Mouse (Mus musculus) layer of hippocampus, postnatal 36 days (tissue): ENCODE results near the gene Pcmt1. TPM values are rescaled to one million over a fixed set of nuclear protein-coding genes. Genes with fewer than 3 reads are reported as not detected.

Source experiments
- DNase-seq, 2 experiments: peaks; one replicate each; pipeline ENCODE4 v3.0.0; 2022
- total RNA-seq, 2 experiments: library from RNA; stranded (reverse); gene quantifications; 2 replicates each; pipeline ENCODE4 v1.2.3; 2021

Pcmt1 gene
- 100 to 1,000 TPM; 159 to 166 TPM for total RNA-seq

- DNase-seq: peak; percentile 89
These were observed at the start of gene Pcmt1, which contains the start of gene Lats1 for GRCm38 (mm10) chr10:7680731-7681301. Gene Pcmt1 (minus strand): TSS chr10:7681136. Gene Lats1 (plus strand): TSS chr10:7681214.

- no peak for DNase-seq
These were observed 46.1 kb upstream of the Pcmt1 start for GRCm38 (mm10) chr10:7727011-7727410.

- DNase-seq: no peak
These were observed 45.5 kb upstream of the Pcmt1 start for GRCm38 (mm10) chr10:7726501-7726812.

GRCm38 (mm10) chr10:7725751-7726500 is 45.0 kb upstream of the Pcmt1 start, which contains the start of gene Katna1:
Gene Katna1 (plus strand): TSS chr10:7726000.
- peak; percentile 87 for DNase-seq

- DNase-seq: no peak
These were observed 34.1 kb upstream of the Pcmt1 start for GRCm38 (mm10) chr10:7715056-7715455.

- DNase-seq: no peak
These were observed 31.6 kb upstream of the Pcmt1 start for GRCm38 (mm10) chr10:7712506-7712905.

- no peak for DNase-seq
These were observed 29.2 kb upstream of the Pcmt1 start for GRCm38 (mm10) chr10:7710121-7710520.

GRCm38 (mm10) chr10:7702586-7702985 is 21.6 kb upstream of the Pcmt1 start:
- DNase-seq: peak in 1 of 2 experiments; percentile 28

- DNase-seq: no peak
These were observed 19.2 kb upstream of the Pcmt1 start for GRCm38 (mm10) chr10:7700120-7700519.

DNA sequence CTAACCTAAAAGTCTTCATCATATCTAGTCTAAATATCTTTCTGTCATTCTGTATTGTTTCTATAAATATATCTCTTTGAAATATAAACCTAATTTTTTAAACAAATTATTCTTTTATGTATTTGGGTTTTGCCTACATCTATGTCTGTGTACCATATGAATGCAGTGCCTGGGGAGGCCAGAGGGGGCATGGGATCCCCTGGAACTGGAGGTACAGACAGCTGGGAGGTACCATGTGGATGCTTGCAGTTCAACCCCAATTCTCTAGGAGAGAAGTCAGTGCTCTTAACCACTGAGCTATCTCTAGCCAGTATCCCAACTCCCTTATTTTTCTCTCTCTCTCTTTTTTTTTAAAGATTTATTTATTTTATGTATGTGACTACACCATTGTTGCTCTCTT is 14.3 kb upstream of the Pcmt1 start:
- no peak for DNase-seq

GRCm38 (mm10) chr10:7686902-7687301 is 6.0 kb upstream of the Pcmt1 start:
- no peak for DNase-seq

- DNase-seq: no peak
These were observed 1.3 kb upstream of the Pcmt1 start for GRCm38 (mm10) chr10:7682249-7682648.

GRCm38 (mm10) chr10:7681343-7682025 is 548 bp upstream of the Pcmt1 start:
- peak; percentile 43 to 58 for DNase-seq

DNA sequence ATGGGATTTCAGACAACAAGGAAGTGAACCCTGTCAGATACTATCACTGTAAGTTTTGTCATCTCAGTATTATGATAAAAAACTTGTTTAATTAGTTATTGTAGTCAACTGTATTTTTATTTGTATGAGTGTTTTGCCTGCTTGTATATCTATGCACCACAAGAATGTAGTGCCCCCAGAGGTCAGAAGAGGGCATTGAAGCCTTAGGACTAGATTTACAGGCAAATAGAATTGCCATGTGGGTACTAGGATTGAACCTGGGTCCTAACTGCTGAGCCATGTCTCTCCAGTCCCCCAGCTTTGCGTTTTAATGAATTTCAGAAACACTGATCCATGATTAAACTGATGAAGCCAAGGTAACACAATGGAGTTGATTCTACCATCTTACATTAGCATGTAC is 7.3 kb downstream of the Pcmt1 start:
- no peak for DNase-seq

DNA sequence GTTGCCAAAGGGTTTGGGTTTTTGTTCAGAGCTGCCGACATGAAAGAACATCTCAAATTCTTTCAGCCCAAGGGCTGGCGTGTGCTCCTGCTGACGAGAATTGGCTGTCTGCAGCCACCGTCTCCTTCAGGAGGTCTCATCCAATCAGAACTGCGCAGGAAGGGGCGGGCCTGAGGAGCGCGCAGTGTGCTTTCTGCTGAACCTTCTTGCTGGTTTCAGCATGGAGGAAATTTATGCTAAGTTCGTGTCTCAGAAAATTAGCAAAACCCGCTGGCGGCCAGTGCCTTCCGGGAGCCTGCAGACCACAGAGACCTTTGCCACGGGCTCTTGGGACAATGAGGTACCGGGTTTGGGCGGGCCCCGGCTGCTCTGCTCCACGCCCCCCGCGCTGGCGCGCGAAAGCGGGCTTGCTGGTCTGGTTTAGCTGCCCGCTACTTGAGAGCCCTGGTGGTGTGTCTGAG is 13.6 kb downstream of the Pcmt1 start, which contains the start of gene Nup43:
TSS of gene Nup43 (plus strand) at position 162 of the 461 bp plus-strand sequence.
- peak; percentile 84 to 88 for DNase-seq

DNA sequence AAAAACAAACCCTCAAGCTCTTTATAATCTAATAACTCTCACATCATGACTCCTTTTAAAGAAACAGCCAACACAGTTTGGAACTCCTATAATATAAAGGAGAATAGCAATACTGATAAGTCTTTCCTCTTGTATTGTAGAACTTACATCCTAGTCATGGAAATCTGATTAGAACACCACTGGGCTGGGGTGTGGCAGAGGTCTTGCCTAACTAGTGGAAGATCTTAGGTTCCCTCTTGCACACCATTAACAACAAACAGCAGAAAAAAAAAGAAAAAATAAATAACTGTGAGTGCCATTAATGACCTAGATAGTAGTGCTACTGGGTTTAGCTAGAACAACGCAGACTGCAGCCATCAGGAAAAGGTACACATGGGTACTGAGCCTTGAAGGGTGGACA is 16.0 kb downstream of the Pcmt1 start:
- DNase-seq: no peak

DNA sequence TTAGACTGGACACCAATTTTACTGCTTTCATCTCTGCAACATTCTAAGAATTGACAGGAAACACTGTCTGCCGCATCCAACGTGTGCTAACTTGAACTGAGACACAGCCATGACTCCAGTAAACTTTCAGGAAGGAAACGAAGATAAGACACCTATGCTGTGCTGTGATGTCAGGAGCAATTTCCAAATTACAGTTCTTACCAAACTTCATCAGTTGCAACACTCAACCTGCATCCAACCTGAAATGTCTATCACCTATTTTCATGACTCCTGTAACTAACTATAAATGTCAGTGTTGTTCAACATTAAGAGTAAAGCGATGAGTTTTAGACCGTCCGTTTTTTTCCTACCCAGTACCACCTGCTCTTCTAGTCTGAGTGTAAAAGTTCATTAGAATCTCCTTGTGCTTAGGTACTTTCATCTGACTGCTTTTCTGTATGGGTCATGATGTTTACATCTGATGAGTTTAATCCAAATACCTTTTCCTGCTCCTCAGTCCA is 16.9 kb downstream of the Pcmt1 start:
- DNase-seq: no peak

DNA sequence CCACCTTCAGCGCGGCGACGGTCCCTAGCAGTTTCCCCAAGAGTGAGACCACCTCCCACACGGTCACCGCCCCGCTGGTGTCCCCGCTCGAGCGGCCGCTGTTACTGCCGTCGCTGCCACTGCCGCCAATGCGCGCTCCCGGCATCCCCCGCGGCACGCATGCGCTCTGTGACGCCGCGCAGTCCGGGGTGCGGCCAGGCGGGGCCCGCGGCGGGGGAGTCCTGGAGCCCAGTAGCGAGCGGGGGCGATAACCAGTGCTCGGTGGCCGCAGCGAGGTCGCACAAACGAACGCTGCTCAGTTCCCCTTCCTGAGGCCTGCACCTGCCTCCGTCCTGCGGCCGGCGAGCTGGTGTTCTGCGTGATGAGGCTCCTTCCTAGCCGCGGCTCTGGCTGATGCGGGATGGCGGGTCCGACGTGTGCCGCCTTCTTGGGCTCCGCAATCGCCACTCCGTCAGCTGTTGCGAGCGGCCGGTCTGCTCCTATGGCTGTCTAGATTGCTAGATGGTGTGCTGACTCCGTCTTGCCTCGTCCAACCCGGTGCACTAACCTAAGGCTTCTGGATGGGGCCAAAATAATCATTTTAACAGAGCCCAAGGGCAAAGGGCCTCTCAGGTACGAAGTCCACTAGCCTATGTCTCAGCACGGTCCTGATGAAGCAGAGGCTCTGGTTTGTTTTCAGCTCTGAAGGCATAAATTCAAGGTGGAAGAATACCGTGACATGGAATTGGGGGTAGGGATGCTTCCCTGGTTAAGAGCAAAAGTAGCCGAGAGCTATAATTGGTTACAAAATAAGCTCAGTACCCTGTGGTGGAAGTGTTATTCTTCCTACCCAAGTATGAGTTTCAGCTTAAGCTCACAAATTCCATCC is 17.5 kb downstream of the Pcmt1 start:
- DNase-seq: peak; percentile 93 to 94

DNA sequence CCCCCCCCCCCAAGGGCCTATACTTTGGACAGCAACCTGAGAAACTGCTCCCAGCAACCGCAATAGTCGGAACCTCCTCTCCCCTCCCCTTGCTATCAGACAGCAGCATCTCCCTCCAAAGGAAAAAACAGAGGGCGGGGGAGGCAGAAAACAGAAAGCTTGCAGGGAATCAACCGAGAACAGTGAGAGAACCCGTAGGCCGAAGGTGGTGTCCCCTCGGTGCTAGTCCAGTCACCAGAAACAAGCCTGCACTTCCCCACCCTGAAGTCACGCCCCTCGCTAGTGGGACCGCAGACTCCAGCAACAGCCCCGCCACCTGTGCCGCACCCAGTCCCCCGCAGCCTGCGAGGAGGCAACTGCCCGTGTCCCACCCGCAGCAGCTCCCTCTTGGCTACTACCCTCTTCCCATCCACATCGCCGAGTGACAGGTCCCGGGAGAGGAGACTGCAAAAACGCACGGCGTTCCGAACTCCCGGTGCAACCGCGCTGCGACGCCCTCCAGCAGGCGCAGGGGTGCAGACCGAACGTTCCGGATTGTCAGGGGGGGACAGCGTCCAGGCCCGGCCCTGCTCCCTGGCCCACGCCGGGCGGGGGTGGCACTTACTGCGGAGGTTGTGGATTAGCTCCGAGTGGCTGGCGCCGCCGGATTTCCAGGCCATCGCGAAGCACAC is 18.3 kb downstream of the Pcmt1 start:
- no peak for DNase-seq

DNA sequence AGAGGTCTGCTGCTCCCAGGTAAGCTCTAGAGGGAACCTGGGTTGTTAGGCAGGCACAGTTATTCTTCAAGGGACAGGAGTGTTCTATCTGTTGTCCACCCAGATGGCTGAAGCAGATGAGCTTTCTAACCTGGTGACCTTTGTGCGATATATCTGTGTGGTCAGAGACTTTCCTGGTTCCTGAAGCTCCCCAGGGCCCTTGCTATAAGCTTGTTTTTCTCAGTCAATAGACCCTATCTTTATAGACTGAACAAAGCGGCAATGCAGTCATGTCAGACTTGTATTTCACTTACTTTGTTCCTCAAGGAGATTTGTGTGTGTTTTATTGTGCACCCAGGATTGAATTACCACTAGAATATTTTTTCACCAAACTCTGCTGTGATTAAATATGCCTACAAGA is 29.9 kb downstream of the Pcmt1 start:
- DNase-seq: no peak

- no peak for DNase-seq
These were observed 31.9 kb downstream of the Pcmt1 start for GRCm38 (mm10) chr10:7649059-7649458.

DNA sequence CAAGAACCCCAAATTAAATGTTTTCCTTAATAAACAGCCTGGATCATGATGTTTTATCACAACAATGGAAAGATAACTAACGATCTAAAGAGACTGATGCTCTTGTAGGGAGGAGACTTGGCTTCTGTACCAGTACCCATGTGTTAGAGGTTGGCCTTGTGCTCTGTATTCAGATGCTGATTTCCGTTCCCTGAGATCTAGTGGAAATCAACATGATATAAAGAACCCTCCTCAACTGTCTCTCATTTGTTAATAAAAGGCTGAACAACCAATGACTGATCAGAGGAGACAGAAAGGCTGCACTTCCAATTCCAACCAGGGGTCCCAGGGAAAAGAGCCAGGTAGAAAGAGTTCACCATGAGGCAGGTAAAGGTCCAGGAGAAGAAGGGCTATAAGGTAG is 35.0 kb downstream of the Pcmt1 start:
- DNase-seq: no peak
